Mouse (Mus musculus) hindbrain, embryonic 11.5 days (tissue): Measurements from ENCODE around the gene Nthl1. TPM values are rescaled to one million over a fixed set of nuclear protein-coding genes. Genes with fewer than 3 reads are reported as not detected.

ENCODE experiments used
- ATAC-seq: fragments of 200-750 bp; cut with Nextera tagmentation; 2 replicates; pipeline ENCODE4 v1.8.0; 2017; ENCODE audit warnings: mild to moderate bottlenecking, moderate TSS enrichment, moderate library complexity; ENCODE audit not compliant: low FRiP score
- DNase-seq: peaks from one replicate; pipeline ENCODE4 v3.0.0-alpha.2; 2015; ENCODE audit warnings: low spot score
- H3K27ac ChIP-seq: fragments of 300-500 bp; sonication (generic); 2 replicates; pipeline ENCODE4 v1.5.1; 2014; ENCODE audit warnings: mild to moderate bottlenecking, low read depth, low read length
- H3K27me3 ChIP-seq: fragments of 300-500 bp; sonication (generic); 2 replicates; pipeline ENCODE4 v1.6.1; 2014; ENCODE audit warnings: mild to moderate bottlenecking, low read length, moderate library complexity, mixed read lengths; ENCODE audit not compliant: control insufficient read depth, insufficient read depth
- H3K36me3 ChIP-seq: fragments of 300-500 bp; sonication (generic); 2 replicates; pipeline ENCODE4 v1.6.1; 2014; ENCODE audit warnings: mild to moderate bottlenecking, low read length, moderate library complexity, mixed read lengths; ENCODE audit not compliant: control insufficient read depth, insufficient read depth
- H3K4me1 ChIP-seq: fragments of 300-500 bp; sonication (generic); replicated peaks from 2 replicates; pipeline ENCODE4 v1.6.1; 2014; ENCODE audit warnings: low read length, mixed read lengths; ENCODE audit not compliant: control insufficient read depth, insufficient read depth
- H3K4me2 ChIP-seq: fragments of 300-500 bp; sonication (generic); replicated peaks from 2 replicates; pipeline ENCODE4 v1.6.1; 2014; ENCODE audit warnings: mild to moderate bottlenecking, low read depth, low read length
- H3K4me3 ChIP-seq: fragments of 300-500 bp; sonication (generic); 2 replicates; pipeline ENCODE4 v1.5.1; 2014; ENCODE audit warnings: low read depth, low read length
- H3K9ac ChIP-seq: fragments of 300-500 bp; sonication (generic); 2 replicates; pipeline ENCODE4 v1.6.1; 2014; ENCODE audit warnings: low read depth, low read length
- H3K9me3 ChIP-seq: fragments of 300-500 bp; sonication (generic); 2 replicates; pipeline ENCODE4 v1.6.1; 2016; ENCODE audit warnings: low read length; ENCODE audit not compliant: control insufficient read depth
- WGBS: fragments of 180-500 bp; shearing (Covaris S2); extraction: QIAGEN DNeasy Blood & Tissue Kit; methylation state at CpG from one replicate; pipeline ENCODE4 v1.1.7; 2014; 5-methylcytosine and 5-hydroxymethylcytosine counted together
- polyA plus RNA-seq: library from polyadenylated mRNA; unstranded; fragments of >200 nt; fragmentation: Nextera tagmentation; extraction: Ambion mirVana; gene quantifications from 2 replicates; pipeline ENCODE4 v1.2.1, GENCODE M21; 2014

Nthl1 gene
- polyA plus RNA-seq, 1 experiment from 2014 or later, result 12.0 TPM

- 94% methylated on average over 5 of the region's 5 CpGs for WGBS
- H3K36me3 ChIP-seq, result no peaks in the 10 kb centered on the region
- H3K27ac ChIP-seq, result no peak overlapping the region
- no peaks in the 10 kb centered on the region for H3K27me3 ChIP-seq
- ATAC-seq, result no peak
- DNase-seq, result no peak
- H3K9me3 ChIP-seq, result no peaks in the 10 kb centered on the region
- H3K4me1 ChIP-seq, result peaks cover 6% of the 10 kb centered on the region
- H3K9ac ChIP-seq, result no peak overlapping the region
- H3K4me2 ChIP-seq, result no peak overlapping the region
- no peak overlapping the region for H3K4me3 ChIP-seq
These were observed 3.2 kb downstream of the Nthl1 start for GRCm38 (mm10) chr17:24635694-24636093.

- H3K27me3 ChIP-seq, result no peaks in the 10 kb centered on the region
- no peak overlapping the region for H3K27ac ChIP-seq
- WGBS, result 73% methylated on average over 5 of the region's 5 CpGs
- DNase-seq (no peak), ATAC-seq (no peak)
- no peaks in the 10 kb centered on the region for H3K9me3 ChIP-seq
- H3K4me3 ChIP-seq, result no peak overlapping the region
- no peak overlapping the region for H3K9ac ChIP-seq
- H3K36me3 ChIP-seq, result no peaks in the 10 kb centered on the region
- H3K4me1 ChIP-seq, result peaks cover 3% of the 10 kb centered on the region
- no peak overlapping the region for H3K4me2 ChIP-seq
These were observed 4.5 kb downstream of the Nthl1 start for GRCm38 (mm10) chr17:24636781-24637481.

- no peaks in the 10 kb centered on the region for H3K27me3 ChIP-seq
- no peak overlapping the region for H3K9ac ChIP-seq
- 88% methylated on average over 4 of the region's 4 CpGs for WGBS
- DNase-seq (no peak), ATAC-seq (no peak)
- no peaks in the 10 kb centered on the region for H3K36me3 ChIP-seq
- no peaks in the 10 kb centered on the region for H3K4me1 ChIP-seq
- H3K9me3 ChIP-seq, result no peaks in the 10 kb centered on the region
- no peak overlapping the region for H3K4me3 ChIP-seq
- no peak overlapping the region for H3K27ac ChIP-seq
- H3K4me2 ChIP-seq, result no peak overlapping the region
These were observed 5.7 kb downstream of the Nthl1 start for GRCm38 (mm10) chr17:24638214-24638613.

GRCm38 (mm10) chr17:24638840-24639239 lies 6.4 kb downstream of the Nthl1 start:
- Histone ChIP-seq H3K9me3 (no peaks in the 10 kb centered on the region), H3K4me1 (no peaks in the 10 kb centered on the region), H3K4me2 (no peak overlapping the region), H3K9ac (no peak overlapping the region), H3K4me3 (no peak overlapping the region), H3K27ac (peak overlapping the region; percentile 8; the same call in 1 of the 2 replicates), H3K36me3 (no peaks in the 10 kb centered on the region), H3K27me3 (no peaks in the 10 kb centered on the region)
- ATAC-seq (no peak), DNase-seq (no peak)
- WGBS, result 73% methylated on average over 9 of the region's 9 CpGs

- DNase-seq (peak; percentile 45), ATAC-seq (no peak)
- no peaks in the 10 kb centered on the region for H3K9me3 ChIP-seq
- H3K4me3 ChIP-seq, result no peak overlapping the region
- 67% methylated on average over 5 of the region's 5 CpGs for WGBS
- H3K27ac ChIP-seq, result 0 out of 2 replicates have a peak overlapping the region, but pooled peaks have one; percentile 42
- H3K27me3 ChIP-seq, result no peaks in the 10 kb centered on the region
- H3K36me3 ChIP-seq, result no peaks in the 10 kb centered on the region
- no peak overlapping the region for H3K4me2 ChIP-seq
- no peaks in the 10 kb centered on the region for H3K4me1 ChIP-seq
- no peak overlapping the region for H3K9ac ChIP-seq
These were observed 7.1 kb downstream of the Nthl1 start for GRCm38 (mm10) chr17:24639571-24639988.

- Histone ChIP-seq H3K4me2 (no peak overlapping the region), H3K4me1 (no peaks in the 10 kb centered on the region), H3K27ac (0 out of 2 replicates have a peak overlapping the region, but pooled peaks have one; percentile 42), H3K4me3 (no peak overlapping the region), H3K27me3 (no peaks in the 10 kb centered on the region), H3K9me3 (no peaks in the 10 kb centered on the region), H3K9ac (no peak overlapping the region), H3K36me3 (no peaks in the 10 kb centered on the region)
- DNase-seq, result no peak
- ATAC-seq, result no peak
- 91% methylated on average over 7 of the region's 7 CpGs for WGBS
These were observed 7.6 kb downstream of the Nthl1 start for GRCm38 (mm10) chr17:24640119-24640518.

- Histone ChIP-seq H3K4me1 (no peaks in the 10 kb centered on the region), H3K27ac (no peak overlapping the region), H3K27me3 (no peaks in the 10 kb centered on the region), H3K9me3 (no peaks in the 10 kb centered on the region), H3K9ac (no peak overlapping the region), H3K4me3 (no peak overlapping the region), H3K36me3 (no peaks in the 10 kb centered on the region), H3K4me2 (no peak overlapping the region)
- no peak for ATAC-seq
- no peak for DNase-seq
- WGBS, result 96% methylated on average over 15 of the region's 15 CpGs
These were observed 8.1 kb downstream of the Nthl1 start for GRCm38 (mm10) chr17:24640581-24640980.

GRCm38 (mm10) chr17:24641944-24642343 lies 9.5 kb downstream of the Nthl1 start:
- H3K9me3 ChIP-seq, result no peaks in the 10 kb centered on the region
- no peak for DNase-seq
- H3K4me3 ChIP-seq, result no peak overlapping the region
- H3K4me1 ChIP-seq, result no peaks in the 10 kb centered on the region
- H3K27ac ChIP-seq, result no peak overlapping the region
- WGBS, result 93% methylated on average over 14 of the region's 14 CpGs
- ATAC-seq, result no peak
- no peak overlapping the region for H3K4me2 ChIP-seq
- no peaks in the 10 kb centered on the region for H3K27me3 ChIP-seq
- H3K36me3 ChIP-seq, result no peaks in the 10 kb centered on the region
- no peak overlapping the region for H3K9ac ChIP-seq

GRCm38 (mm10) chr17:24642791-24643343 lies 10.4 kb downstream of the Nthl1 start:
- Histone ChIP-seq H3K27ac (no peak overlapping the region), H3K27me3 (no peaks in the 10 kb centered on the region), H3K9ac (no peak overlapping the region), H3K9me3 (no peaks in the 10 kb centered on the region), H3K4me3 (no peak overlapping the region), H3K4me1 (no peaks in the 10 kb centered on the region), H3K4me2 (no peak overlapping the region), H3K36me3 (no peaks in the 10 kb centered on the region)
- ATAC-seq (no peak), DNase-seq (no peak)
- WGBS, result 65% methylated on average over 6 of the region's 6 CpGs
